Mouse (Mus musculus): Measurements from ENCODE around the gene Tspan5. TPM values are rescaled to one million over a fixed set of nuclear protein-coding genes. Genes with fewer than 3 reads are reported as not detected.

The Tspan5 gene
- polyA plus RNA-seq, 1 experiment from 2014 or later, result 86.9 TPM

- Histone ChIP-seq H3K36me3 (ENCODE audit: control insufficient read depth, insufficient read depth, low read length) (no peaks in the 10 kb centered on the region), H3K27ac (ENCODE audit: low read depth, low read length) (peak overlapping the region; percentile 93), H3K4me3 (ENCODE audit: low read length) (peak overlapping the region; percentile 92), H3K9ac (ENCODE audit: low read depth, low read length) (peak overlapping the region; percentile 96), H3K27me3 (replicated peaks; ENCODE audit: control insufficient read depth, insufficient read depth, low read length) (no peaks in the 10 kb centered on the region), H3K9me3 (ENCODE audit: control insufficient read depth, low read length) (no peaks in the 10 kb centered on the region), H3K4me2 (ENCODE audit: low read length) (peak overlapping the region; percentile 86), H3K4me1 (ENCODE audit: control insufficient read depth, insufficient read depth, low read depth, low read length) (peaks cover 28% of the 10 kb centered on the region)
- 68% methylated on average over 8 of the region's 8 CpGs for WGBS
- no peak for ATAC-seq
Observed at GRCm38 (mm10) chr3:138740843-138741540, 1.0 kb upstream of the Tspan5 start.

- no peaks in the 10 kb centered on the region for H3K36me3 ChIP-seq (ENCODE audit: control insufficient read depth, insufficient read depth, low read length)
- H3K27me3 ChIP-seq (replicated peaks; ENCODE audit: control insufficient read depth, insufficient read depth, low read length), result no peaks in the 10 kb centered on the region
- H3K4me1 ChIP-seq (ENCODE audit: control insufficient read depth, insufficient read depth, low read depth, low read length), result peaks cover 32% of the 10 kb centered on the region
- H3K9me3 ChIP-seq (ENCODE audit: control insufficient read depth, low read length), result no peaks in the 10 kb centered on the region
- H3K4me2 ChIP-seq (ENCODE audit: low read length), result peak overlapping the region; percentile 86
- peak overlapping the region; percentile 93 for H3K27ac ChIP-seq (ENCODE audit: low read depth, low read length)
- no peak; the same call in 1 of the 2 replicates for ATAC-seq
- peak overlapping the region; percentile 96 for H3K9ac ChIP-seq (ENCODE audit: low read depth, low read length)
- 0% methylated on average over 23 of the region's 23 CpGs for WGBS
- H3K4me3 ChIP-seq (ENCODE audit: low read length), result peak overlapping the region; percentile 92
Observed at GRCm38 (mm10) chr3:138742566-138742930, 553 bp downstream of the Tspan5 start.

GRCm38 (mm10) chr3:138743061-138743671, 1.2 kb downstream of the Tspan5 start:
- 0% methylated on average over 33 of the region's 33 CpGs for WGBS
- Histone ChIP-seq H3K9ac (ENCODE audit: low read depth, low read length) (peak overlapping the region; percentile 96), H3K4me2 (ENCODE audit: low read length) (peak overlapping the region; percentile 86), H3K27ac (ENCODE audit: low read depth, low read length) (peak overlapping the region; percentile 93), H3K9me3 (ENCODE audit: control insufficient read depth, low read length) (no peaks in the 10 kb centered on the region), H3K4me1 (ENCODE audit: control insufficient read depth, insufficient read depth, low read depth, low read length) (peaks cover 32% of the 10 kb centered on the region), H3K4me3 (ENCODE audit: low read length) (peak overlapping the region; percentile 92), H3K36me3 (ENCODE audit: control insufficient read depth, insufficient read depth, low read length) (no peaks in the 10 kb centered on the region), H3K27me3 (replicated peaks; ENCODE audit: control insufficient read depth, insufficient read depth, low read length) (no peaks in the 10 kb centered on the region)
- ATAC-seq, result peak; percentile 86

- 13% methylated on average over 8 of the region's 8 CpGs for WGBS
- peak overlapping the region; percentile 86 for H3K4me2 ChIP-seq (ENCODE audit: low read length)
- peaks cover 32% of the 10 kb centered on the region for H3K4me1 ChIP-seq (ENCODE audit: control insufficient read depth, insufficient read depth, low read depth, low read length)
- H3K4me3 ChIP-seq (ENCODE audit: low read length), result peak overlapping the region; percentile 92
- H3K27me3 ChIP-seq (replicated peaks; ENCODE audit: control insufficient read depth, insufficient read depth, low read length), result no peaks in the 10 kb centered on the region
- ATAC-seq, result no peak
- peak overlapping the region; percentile 96 for H3K9ac ChIP-seq (ENCODE audit: low read depth, low read length)
- no peaks in the 10 kb centered on the region for H3K9me3 ChIP-seq (ENCODE audit: control insufficient read depth, low read length)
- no peaks in the 10 kb centered on the region for H3K36me3 ChIP-seq (ENCODE audit: control insufficient read depth, insufficient read depth, low read length)
- H3K27ac ChIP-seq (ENCODE audit: low read depth, low read length), result no peak overlapping the region; the same call in none of the 2 replicates
Observed at GRCm38 (mm10) chr3:138744030-138744774, 2.2 kb downstream of the Tspan5 start.

GRCm38 (mm10) chr3:138745091-138745490, 3.1 kb downstream of the Tspan5 start:
- Histone ChIP-seq H3K27ac (ENCODE audit: low read depth, low read length) (no peak overlapping the region), H3K36me3 (ENCODE audit: control insufficient read depth, insufficient read depth, low read length) (no peaks in the 10 kb centered on the region), H3K9me3 (ENCODE audit: control insufficient read depth, low read length) (no peaks in the 10 kb centered on the region), H3K4me1 (ENCODE audit: control insufficient read depth, insufficient read depth, low read depth, low read length) (peaks cover 32% of the 10 kb centered on the region), H3K9ac (ENCODE audit: low read depth, low read length) (no peak overlapping the region), H3K27me3 (replicated peaks; ENCODE audit: control insufficient read depth, insufficient read depth, low read length) (no peaks in the 10 kb centered on the region), H3K4me3 (ENCODE audit: low read length) (no peak overlapping the region), H3K4me2 (ENCODE audit: low read length) (peak overlapping the region; percentile 86)
- no peak for ATAC-seq
- WGBS, result 65% methylated on average over 11 of the region's 11 CpGs

GRCm38 (mm10) chr3:138745596-138745995, 3.6 kb downstream of the Tspan5 start:
- no peak for ATAC-seq
- Histone ChIP-seq H3K27me3 (replicated peaks; ENCODE audit: control insufficient read depth, insufficient read depth, low read length) (no peaks in the 10 kb centered on the region), H3K4me1 (ENCODE audit: control insufficient read depth, insufficient read depth, low read depth, low read length) (peaks cover 32% of the 10 kb centered on the region), H3K4me3 (ENCODE audit: low read length) (no peak overlapping the region), H3K9me3 (ENCODE audit: control insufficient read depth, low read length) (no peaks in the 10 kb centered on the region), H3K36me3 (ENCODE audit: control insufficient read depth, insufficient read depth, low read length) (no peaks in the 10 kb centered on the region), H3K9ac (ENCODE audit: low read depth, low read length) (no peak overlapping the region), H3K27ac (ENCODE audit: low read depth, low read length) (no peak overlapping the region), H3K4me2 (ENCODE audit: low read length) (no peak overlapping the region; the same call in 1 of the 2 replicates)
- WGBS, result 66% methylated on average over 4 of the region's 4 CpGs

GRCm38 (mm10) chr3:138746556-138746955, 4.6 kb downstream of the Tspan5 start:
- Histone ChIP-seq H3K9ac (ENCODE audit: low read depth, low read length) (no peak overlapping the region), H3K4me2 (ENCODE audit: low read length) (no peak overlapping the region), H3K27ac (ENCODE audit: low read depth, low read length) (no peak overlapping the region), H3K4me3 (ENCODE audit: low read length) (no peak overlapping the region), H3K36me3 (ENCODE audit: control insufficient read depth, insufficient read depth, low read length) (no peaks in the 10 kb centered on the region), H3K4me1 (ENCODE audit: control insufficient read depth, insufficient read depth, low read depth, low read length) (peaks cover 28% of the 10 kb centered on the region), H3K27me3 (replicated peaks; ENCODE audit: control insufficient read depth, insufficient read depth, low read length) (no peaks in the 10 kb centered on the region), H3K9me3 (ENCODE audit: control insufficient read depth, low read length) (no peaks in the 10 kb centered on the region)
- no peak for ATAC-seq
- 86% methylated on average over 8 of the region's 8 CpGs for WGBS

- Histone ChIP-seq H3K27me3 (replicated peaks; ENCODE audit: control insufficient read depth, insufficient read depth, low read length) (no peaks in the 10 kb centered on the region), H3K4me1 (ENCODE audit: control insufficient read depth, insufficient read depth, low read depth, low read length) (peaks cover 28% of the 10 kb centered on the region), H3K27ac (ENCODE audit: low read depth, low read length) (no peak overlapping the region), H3K36me3 (ENCODE audit: control insufficient read depth, insufficient read depth, low read length) (no peaks in the 10 kb centered on the region), H3K9ac (ENCODE audit: low read depth, low read length) (no peak overlapping the region), H3K4me2 (ENCODE audit: low read length) (no peak overlapping the region), H3K4me3 (ENCODE audit: low read length) (no peak overlapping the region), H3K9me3 (ENCODE audit: control insufficient read depth, low read length) (no peaks in the 10 kb centered on the region)
- 79% methylated on average over 5 of the region's 5 CpGs for WGBS
- no peak for ATAC-seq
Observed at GRCm38 (mm10) chr3:138747035-138747434, 5.0 kb downstream of the Tspan5 start.

GRCm38 (mm10) chr3:138747985-138748384, 6.0 kb downstream of the Tspan5 start:
- Histone ChIP-seq H3K9ac (ENCODE audit: low read depth, low read length) (no peak overlapping the region), H3K4me3 (ENCODE audit: low read length) (no peak overlapping the region), H3K9me3 (ENCODE audit: control insufficient read depth, low read length) (no peaks in the 10 kb centered on the region), H3K27me3 (replicated peaks; ENCODE audit: control insufficient read depth, insufficient read depth, low read length) (no peaks in the 10 kb centered on the region), H3K27ac (ENCODE audit: low read depth, low read length) (no peak overlapping the region), H3K36me3 (ENCODE audit: control insufficient read depth, insufficient read depth, low read length) (no peaks in the 10 kb centered on the region), H3K4me1 (ENCODE audit: control insufficient read depth, insufficient read depth, low read depth, low read length) (peaks cover 32% of the 10 kb centered on the region), H3K4me2 (ENCODE audit: low read length) (no peak overlapping the region)
- no peak for ATAC-seq
- WGBS, result 91% methylated on average over 5 of the region's 5 CpGs
